Mouse (Mus musculus): ENCODE measurements around the gene Pla2g15. TPM values are rescaled to one million over a fixed set of nuclear protein-coding genes. Genes with fewer than 3 reads are reported as not detected.

Gene Pla2g15
- polyA plus RNA-seq, 1 experiment: 16.9 TPM

DNA sequence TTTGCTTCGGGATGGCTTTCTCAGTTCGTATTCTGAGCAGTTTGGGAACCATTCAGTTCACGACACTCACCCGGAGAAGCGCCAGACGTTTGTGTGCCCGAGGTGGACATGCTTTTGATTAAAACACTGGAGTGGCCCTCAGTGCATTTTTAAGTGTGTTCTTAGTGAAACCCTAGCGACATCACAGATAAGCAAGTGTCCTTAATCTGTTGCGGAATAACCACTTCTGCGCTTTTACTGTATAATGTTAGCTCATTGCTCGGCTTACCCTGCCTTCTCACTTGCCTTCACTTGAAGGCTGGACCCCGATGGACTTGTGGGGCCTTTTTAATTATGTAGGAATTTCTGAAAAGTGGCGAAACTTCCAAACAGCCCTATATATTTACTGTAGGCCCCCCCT, 61.2 kb downstream of the Pla2g15 start:
- Histone ChIP-seq H3K27me3 (replicated peaks) (no peaks in the 10 kb centered on the region), H3K4me1 (peaks cover 34% of the 10 kb centered on the region), H3K9me3 (no peaks in the 10 kb centered on the region), H3K36me3 (replicated peaks; ENCODE audit: low read length) (peaks cover 51% of the 10 kb centered on the region), H3K4me3 (replicated peaks) (peak overlapping the region; percentile 95)
- TF ChIP-seq GATA1 (IDR thresholded peaks at IDR 0.05; ENCODE audit: borderline replicate concordance, low read length): no peak
- TF ChIP-seq FLI1 (IDR thresholded peaks at IDR 0.05; ENCODE audit: low read length): no peak

DNA sequence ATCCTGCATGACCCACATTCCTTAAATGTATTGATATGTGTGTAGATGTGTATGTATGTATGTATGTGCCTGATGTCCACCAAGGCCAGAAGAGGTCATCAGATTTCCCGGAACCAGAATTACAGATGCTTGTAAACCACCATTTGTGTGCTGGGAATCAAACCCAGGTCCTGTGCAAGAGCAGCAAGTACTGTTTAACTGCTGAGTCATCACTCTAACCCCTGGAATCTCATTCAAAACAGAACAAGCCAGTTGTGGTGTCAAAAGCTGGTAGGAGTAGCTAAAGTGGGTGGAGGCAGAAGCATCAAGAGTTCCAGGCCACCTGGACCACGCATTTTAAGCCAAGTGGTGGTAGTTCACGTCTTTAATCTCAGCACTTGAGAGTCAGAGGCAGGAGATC, 63.8 kb downstream of the Pla2g15 start:
- TF ChIP-seq FLI1 (IDR thresholded peaks at IDR 0.05; ENCODE audit: low read length) (no peak), GATA1 (IDR thresholded peaks at IDR 0.05; ENCODE audit: borderline replicate concordance, low read length) (no peak)
- Histone ChIP-seq H3K9me3 (no peaks in the 10 kb centered on the region), H3K36me3 (replicated peaks; ENCODE audit: low read length) (peaks cover 60% of the 10 kb centered on the region)

More for the DNA sequence above, 63.8 kb downstream of the Pla2g15 start:
- H3K4me3 ChIP-seq (replicated peaks): no peak overlapping the region
- H3K27me3 ChIP-seq (replicated peaks): no peaks in the 10 kb centered on the region
- peaks cover 34% of the 10 kb centered on the region for H3K4me1 ChIP-seq

Other genes with a start within 250 kb of the Pla2g15 start
- 5.6 and 11.1 TPM in 2 replicates for gene Pskh1, start 250.0 kb upstream of the Pla2g15 start, polyA plus RNA-seq (2012; ENCODE audit: insufficient read depth, low replicate concordance)
- 0.39 TPM in 1 of 2 replicates, not detected in the other for gene Ctrl, start 216.5 kb upstream of the Pla2g15 start, polyA plus RNA-seq (2012; ENCODE audit: insufficient read depth, low replicate concordance)
- 63.8 and 341 TPM in 2 replicates for gene Psmb10, start 212.0 kb upstream of the Pla2g15 start, polyA plus RNA-seq (2012; ENCODE audit: insufficient read depth, low replicate concordance)
- 0.66 TPM in 1 of 2 replicates, not detected in the other for gene Lcat, start 207.0 kb upstream of the Pla2g15 start, polyA plus RNA-seq (2012; ENCODE audit: insufficient read depth, low replicate concordance)
- 4.5 and 6.7 TPM in 2 replicates for gene Slc12a4, start 184.3 kb upstream of the Pla2g15 start, polyA plus RNA-seq (2012; ENCODE audit: insufficient read depth, low replicate concordance)
- gene Dpep3, start 171.0 kb upstream of the Pla2g15 start, polyA plus RNA-seq (2012; ENCODE audit: insufficient read depth, low replicate concordance): 0.46 TPM in 1 of 2 replicates, not detected in the other
- gene Dus2, start 159.1 kb upstream of the Pla2g15 start, polyA plus RNA-seq (2012; ENCODE audit: insufficient read depth, low replicate concordance): 3.6 TPM in 1 of 2 replicates, not detected in the other
- gene Dpep2nb, start 144.4 kb upstream of the Pla2g15 start, polyA plus RNA-seq (2012; ENCODE audit: insufficient read depth, low replicate concordance): not detected in 2 replicates
- 3.7 and 10.4 TPM in 2 replicates for gene Ddx28, start 138.5 kb upstream of the Pla2g15 start, polyA plus RNA-seq (2012; ENCODE audit: insufficient read depth, low replicate concordance)
- gene Nfatc3, start 91.6 kb upstream of the Pla2g15 start, polyA plus RNA-seq (2012; ENCODE audit: insufficient read depth, low replicate concordance): 1.7 and 3.2 TPM in 2 replicates
- gene Esrp2, start 13.4 kb upstream of the Pla2g15 start, polyA plus RNA-seq (2012; ENCODE audit: insufficient read depth, low replicate concordance): 1.6 and 7.5 TPM in 2 replicates
- 3.1 and 3.6 TPM in 2 replicates for gene Slc7a6, start 18.5 kb downstream of the Pla2g15 start, polyA plus RNA-seq (2012; ENCODE audit: insufficient read depth, low replicate concordance)
- 11.7 and 21.5 TPM in 2 replicates for gene Slc7a6os, start 60.5 kb downstream of the Pla2g15 start, polyA plus RNA-seq (2012; ENCODE audit: insufficient read depth, low replicate concordance)
- 2.9 and 9.4 TPM in 2 replicates for gene Prmt7, start 60.5 kb downstream of the Pla2g15 start, polyA plus RNA-seq (2012; ENCODE audit: insufficient read depth, low replicate concordance)
- gene Smpd3, start 187.6 kb downstream of the Pla2g15 start, polyA plus RNA-seq (2012; ENCODE audit: insufficient read depth, low replicate concordance): not detected in 2 replicates